Mouse (Mus musculus): ENCODE data around the gene Filip1l.

Filip1l gene

DNA sequence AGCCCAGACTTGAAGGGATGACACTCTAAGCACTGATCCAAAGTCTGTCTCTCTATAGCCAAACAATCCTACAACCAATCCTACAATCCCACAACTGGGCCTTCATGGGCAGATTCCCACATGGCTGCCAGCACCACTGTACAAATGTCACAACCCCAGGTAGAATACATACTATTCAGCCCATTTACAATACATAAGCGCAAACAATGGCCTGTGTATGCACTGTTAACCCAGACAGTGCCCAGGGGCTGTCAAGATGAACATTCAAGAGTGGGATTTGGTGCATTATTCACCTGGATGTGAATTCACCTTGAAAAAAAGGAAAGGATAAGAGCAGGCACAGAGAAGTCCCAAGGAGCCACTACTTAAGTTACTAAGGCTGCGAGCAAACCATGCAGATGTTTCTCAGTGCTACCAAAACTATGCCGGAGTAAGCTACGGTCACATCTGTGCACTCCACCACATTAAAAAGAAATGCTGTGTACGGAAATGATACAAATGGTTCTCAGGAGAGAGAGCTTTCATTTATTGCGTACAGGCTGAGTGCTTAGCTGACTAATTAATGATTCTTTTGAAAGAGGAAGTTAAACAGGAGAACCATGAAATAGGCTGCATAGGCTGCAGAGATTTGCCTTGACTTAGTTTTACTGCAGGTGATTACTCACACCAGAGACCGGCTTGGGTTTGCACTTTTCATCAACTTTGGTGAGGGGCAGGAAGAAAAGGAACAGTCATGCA, 69.0 kb downstream of the Filip1l start:
- POLR2A ChIA-PET: interaction anchor here in 1 of 4 experiments (0.6 kb wide), 1 partner anchor 1001 kb away, joined by 3 read pairs; no protein-coding TSS in a partner anchor
- CTCF ChIA-PET: no interaction called here

- POLR2A ChIA-PET: interaction anchor here in 1 of 4 experiments (0.7 kb wide), 1 partner anchor 11 kb away, joined by 3 read pairs; no protein-coding TSS in a partner anchor
Measured at GRCm38 (mm10) chr16:57423001-57423800, 70.3 kb downstream of the Filip1l start.

DNA sequence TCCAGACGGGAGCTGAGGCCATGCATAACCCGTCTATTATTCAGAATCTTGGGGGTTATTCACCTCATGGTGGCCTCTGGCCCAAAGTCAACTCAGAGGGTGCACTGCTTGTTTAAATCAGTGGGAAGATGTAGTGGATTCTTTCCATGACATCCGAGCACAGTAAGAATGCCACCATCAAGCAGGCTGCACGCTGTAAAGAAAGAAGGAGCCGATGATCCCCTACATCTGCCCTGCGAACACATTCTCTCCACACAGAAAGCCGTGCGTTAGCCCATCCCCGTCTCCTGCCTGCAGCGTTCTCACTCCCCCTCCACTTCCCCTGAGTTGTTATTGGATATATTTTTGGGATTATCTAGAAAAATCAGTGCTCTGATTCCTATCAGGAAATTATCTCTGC, 73.8 kb downstream of the Filip1l start:
- ChIA-PET POLR2A (no interaction called here), CTCF (no interaction called here)

More at GRCm38 (mm10) chr16:57423001-57423800, 70.3 kb downstream of the Filip1l start:
- CTCF ChIA-PET: interaction anchor here in 1 of 4 experiments (0.6 kb wide), 1 partner anchor 30 kb away, joined by 3 read pairs; no protein-coding TSS in a partner anchor

GRCm38 (mm10) chr16:57427516-57428285, 74.8 kb downstream of the Filip1l start:
- ChIA-PET POLR2A (no interaction called here), CTCF (no interaction called here)

DNA sequence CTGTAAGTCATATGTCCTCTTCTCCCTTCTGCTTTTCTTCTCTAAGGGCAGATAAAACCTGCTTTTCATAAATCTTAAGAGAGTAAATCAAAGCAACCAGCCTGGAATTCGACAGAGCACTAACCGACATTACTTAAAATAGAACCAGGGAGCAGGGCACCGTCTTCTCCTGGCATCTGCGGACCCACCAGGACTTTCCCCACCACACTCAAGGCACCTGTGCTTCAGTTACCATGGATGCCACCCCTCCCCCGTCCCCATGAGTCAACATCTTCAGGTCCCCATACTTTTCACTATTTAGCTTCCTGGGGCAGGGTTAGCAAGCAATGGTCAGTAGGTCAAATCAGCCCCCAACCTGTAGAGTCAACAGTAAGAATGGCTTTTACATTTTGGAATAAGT, 76.1 kb downstream of the Filip1l start:
- POLR2A ChIA-PET: interaction anchor here in 2 of 4 experiments (0.6 to 1.2 kb wide), 3 partner anchors 8 to 1201 kb away, joined by 3 to 4 read pairs (median 4); no protein-coding TSS in a partner anchor
- CTCF ChIA-PET: interaction anchor here in 1 of 4 experiments (0.6 kb wide), 1 partner anchor 1922 kb away, joined by 3 read pairs; no protein-coding TSS in a partner anchor

- CTCF ChIA-PET: no interaction called here
- POLR2A ChIA-PET: no interaction called here
Measured at GRCm38 (mm10) chr16:57431294-57431693, 78.4 kb downstream of the Filip1l start.

DNA sequence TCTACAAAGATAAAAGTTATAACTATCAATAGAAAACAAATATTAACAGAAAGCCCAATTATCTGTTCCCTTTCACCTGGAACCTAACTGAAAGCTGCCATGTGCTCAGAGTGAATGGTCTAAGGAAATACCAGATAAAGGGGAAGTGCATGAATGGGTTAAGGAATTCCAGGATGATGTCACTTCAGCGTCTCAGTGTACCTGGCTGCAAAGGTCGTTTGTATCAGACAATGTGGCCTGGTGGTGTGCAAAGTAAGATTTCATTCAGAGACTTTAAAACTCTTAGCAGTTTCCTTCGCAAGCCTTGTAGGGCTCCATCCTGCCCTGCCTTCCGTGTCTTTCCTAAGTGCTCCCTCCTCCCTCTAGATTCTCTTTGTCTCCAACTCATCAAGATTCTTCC, 80.3 kb downstream of the Filip1l start:
- ChIA-PET CTCF (interaction anchor here in 1 of 4 experiments (0.8 kb wide), 1 partner anchor 34 kb away, joined by 3 read pairs; no protein-coding TSS in a partner anchor), POLR2A (no interaction called here)

DNA sequence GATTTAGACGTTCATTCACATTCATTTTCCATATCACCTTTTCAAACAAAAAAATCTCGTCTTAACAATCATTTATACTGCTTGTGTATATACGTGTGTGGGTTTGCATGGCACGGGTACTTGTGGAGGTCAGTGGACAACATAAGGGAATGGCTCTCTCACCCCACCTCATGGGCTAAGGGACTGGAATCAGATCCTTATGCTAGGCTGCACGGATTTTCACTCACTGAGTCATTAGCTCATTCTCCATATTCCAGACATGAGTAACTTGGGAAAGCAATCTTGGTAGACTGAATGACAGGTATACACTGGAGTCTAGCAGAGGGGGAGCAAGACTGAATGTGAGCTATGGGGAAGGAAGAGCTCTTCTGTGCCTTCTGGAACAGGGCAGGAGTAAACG, 80.8 kb downstream of the Filip1l start:
- POLR2A ChIA-PET: interaction anchor here in 1 of 4 experiments (0.5 to 1.0 kb wide), 3 partner anchors 10 to 153 kb away, joined by 3 read pairs; no protein-coding TSS in a partner anchor
- CTCF ChIA-PET: interaction anchor here in 3 of 4 experiments (0.8 to 1.8 kb wide), 3 partner anchors 35 kb away, joined by 3 to 5 read pairs (median 3); no protein-coding TSS in a partner anchor

- POLR2A ChIA-PET: interaction anchor here in 1 of 4 experiments (0.8 to 1.0 kb wide), 2 partner anchors 11 to 154 kb away, joined by 3 read pairs; no protein-coding TSS in a partner anchor
- CTCF ChIA-PET: interaction anchor here in 2 of 4 experiments (1.4 to 1.8 kb wide), 2 partner anchors 36 kb away, joined by 3 to 5 read pairs; no protein-coding TSS in a partner anchor
Measured at GRCm38 (mm10) chr16:57434640-57435039, 81.7 kb downstream of the Filip1l start.

- CTCF ChIA-PET: no interaction called here
- POLR2A ChIA-PET: interaction anchor here in 1 of 4 experiments (1.2 kb wide), 1 partner anchor 78 kb away, joined by 4 read pairs; no protein-coding TSS in a partner anchor
Measured at GRCm38 (mm10) chr16:57437523-57438287, 84.8 kb downstream of the Filip1l start.

DNA sequence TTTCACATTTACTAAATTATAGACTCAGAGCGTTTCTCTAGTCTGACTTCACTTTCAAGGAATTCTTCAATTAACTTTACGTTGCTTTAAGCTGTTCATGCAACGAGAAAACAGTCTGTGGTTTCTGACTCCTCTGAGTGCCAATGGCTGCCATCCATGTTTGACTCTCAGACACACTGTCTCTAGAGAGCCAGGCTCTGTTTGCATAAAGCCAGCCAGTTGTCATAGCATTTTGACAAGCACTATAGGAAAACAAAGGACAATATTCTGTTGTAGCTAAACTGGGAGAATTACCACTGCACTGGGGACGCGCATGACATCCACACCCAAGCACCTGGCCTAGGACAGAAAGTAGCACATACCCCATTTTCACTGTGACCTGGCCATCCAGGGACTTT, 85.4 kb downstream of the Filip1l start:
- POLR2A ChIA-PET: no interaction called here
- CTCF ChIA-PET: interaction anchor here in 2 of 4 experiments (0.6 to 1.0 kb wide), 2 partner anchors 40 to 312 kb away, joined by 3 read pairs; no protein-coding TSS in a partner anchor

DNA sequence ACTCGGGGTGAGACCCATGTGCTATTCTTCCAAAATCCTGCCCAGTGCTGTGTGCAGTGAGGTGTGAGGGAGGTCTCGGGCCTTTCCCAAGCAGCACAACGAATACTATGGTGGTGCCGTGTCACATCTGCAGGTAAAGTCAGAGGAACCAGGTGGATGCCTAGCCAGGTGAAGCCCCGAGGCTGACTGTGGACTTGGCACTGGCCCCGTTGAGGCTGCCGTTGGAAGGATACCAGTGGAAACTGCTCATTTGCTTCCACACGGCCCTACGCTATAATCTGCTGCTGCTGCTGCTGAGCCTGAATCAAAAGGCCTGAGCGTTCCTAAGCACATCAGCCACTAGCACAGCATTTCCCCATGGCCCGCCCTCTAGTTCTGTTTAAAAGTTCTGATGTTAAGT, 86.3 kb downstream of the Filip1l start:
- ChIA-PET POLR2A (interaction anchor here in 1 of 4 experiments (0.7 kb wide), 1 partner anchor 258 kb away, joined by 3 read pairs; no protein-coding TSS in a partner anchor), CTCF (interaction anchor here in 2 of 4 experiments (0.6 to 1.0 kb wide), 2 partner anchors 41 to 313 kb away, joined by 3 read pairs; no protein-coding TSS in a partner anchor)

- POLR2A ChIA-PET: interaction anchor here in 2 of 4 experiments (0.7 to 0.9 kb wide), 2 partner anchors 20 to 830 kb away, joined by 3 to 4 read pairs; no protein-coding TSS in a partner anchor
- CTCF ChIA-PET: interaction anchor here in 1 of 4 experiments (0.7 kb wide), 1 partner anchor 48 kb away, joined by 3 read pairs; no protein-coding TSS in a partner anchor
Measured at GRCm38 (mm10) chr16:57440706-57441437, 88.0 kb downstream of the Filip1l start.

GRCm38 (mm10) chr16:57445096-57446094, 92.5 kb downstream of the Filip1l start:
- CTCF ChIA-PET: no interaction called here

DNA sequence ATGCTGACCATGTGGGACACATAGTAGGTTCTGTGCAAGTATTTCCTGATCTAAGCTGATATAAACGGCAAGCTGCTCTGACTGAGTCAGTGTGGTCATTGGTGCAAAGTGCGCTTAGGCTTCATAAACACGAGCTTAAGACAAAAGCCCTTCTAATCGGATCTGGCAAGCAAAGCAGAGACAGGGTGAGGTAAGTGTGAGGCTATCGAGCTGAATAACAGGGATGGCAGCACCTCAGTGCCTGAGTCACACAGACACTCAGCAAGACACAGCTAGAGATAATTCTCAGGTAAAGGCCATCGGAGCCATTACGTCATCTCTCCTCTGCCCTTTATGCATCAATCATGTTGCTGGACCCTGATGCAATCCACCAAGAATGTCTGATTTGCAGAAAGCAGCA, 100.1 kb downstream of the Filip1l start:
- CTCF ChIA-PET: no interaction called here

More at GRCm38 (mm10) chr16:57445096-57446094, 92.5 kb downstream of the Filip1l start:
- POLR2A ChIA-PET: no interaction called here

DNA sequence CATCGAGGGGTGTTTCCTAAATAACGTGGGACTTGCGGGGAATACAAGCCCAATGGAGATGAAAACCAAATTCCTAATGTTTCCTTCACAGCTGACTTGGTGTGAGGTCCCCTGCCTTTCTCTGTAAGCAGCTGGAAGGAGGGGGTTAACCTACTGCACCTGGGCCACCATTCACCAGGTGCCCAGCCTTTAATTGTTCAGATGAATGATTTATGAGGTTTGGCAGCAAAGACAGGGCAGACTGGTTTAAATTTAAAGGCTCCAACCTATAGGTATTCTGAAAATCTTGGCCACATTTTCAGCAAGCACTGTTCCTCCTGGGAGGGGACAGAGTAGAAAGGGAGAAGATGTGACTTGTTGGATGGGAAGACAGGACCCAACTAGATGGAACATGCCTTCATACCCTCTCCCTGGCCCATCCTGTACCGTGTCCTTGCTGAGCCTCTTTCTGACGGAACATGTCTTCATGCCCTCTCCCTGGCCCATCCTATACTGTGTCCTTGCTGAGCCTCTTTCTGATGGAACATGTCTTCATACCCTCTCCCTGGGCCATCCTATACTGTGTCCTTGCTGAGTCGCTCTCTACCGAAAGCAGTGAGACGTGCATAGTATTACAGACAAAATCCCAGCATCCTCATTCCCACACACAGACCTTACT, 101.3 kb downstream of the Filip1l start:
- ChIA-PET CTCF (no interaction called here), POLR2A (no interaction called here)

More for the DNA sequence above, 100.1 kb downstream of the Filip1l start:
- POLR2A ChIA-PET: no interaction called here

Measured in embryonic stem cell, embryonic (primary cell).